Mouse (Mus musculus): ENCODE data around the gene Ackr1. TPM values are rescaled to one million over a fixed set of nuclear protein-coding genes. Genes with fewer than 3 reads are reported as not detected.

The Ackr1 gene
- polyA plus RNA-seq, 1 experiment from 2014 or later: 21.8 TPM

GRCm38 (mm10) chr1:173369611-173370010, 36.1 kb upstream of the Ackr1 start:
- Histone ChIP-seq H3K9me3 (ENCODE audit: low read length) (no peaks in the 10 kb centered on the region), H3K4me3 (ENCODE audit: low read depth, low read length) (no peak overlapping the region), H3K27me3 (ENCODE audit: insufficient read depth, low read length) (peaks cover 46% of the 10 kb centered on the region), H3K4me2 (ENCODE audit: low read depth, low read length) (no peak overlapping the region), H3K27ac (ENCODE audit: low read depth) (no peak overlapping the region), H3K9ac (replicated peaks) (no peak overlapping the region), H3K36me3 (replicated peaks; ENCODE audit: insufficient read depth, low read length) (no peaks in the 10 kb centered on the region), H3K4me1 (ENCODE audit: insufficient read depth) (peaks cover 6% of the 10 kb centered on the region; the same call in 1 of the 2 replicates)
- TF ChIP-seq EP300 (IDR thresholded peaks at IDR 0.05; ENCODE audit: low read depth): no peak
- TF ChIP-seq CTCF (IDR thresholded peaks at IDR 0.05; ENCODE audit: low read depth): no peak
- no peak for ATAC-seq
- WGBS (ENCODE audit: insufficient replicate concordance): 67% methylated on average over 2 of the region's 2 CpGs
- DNase-seq: no peak

- Histone ChIP-seq H3K4me1 (ENCODE audit: insufficient read depth) (peaks cover 6% of the 10 kb centered on the region; the same call in 1 of the 2 replicates), H3K27ac (ENCODE audit: low read depth) (no peak within 1 kb of the TSS), H3K27me3 (ENCODE audit: insufficient read depth, low read length) (peaks cover 46% of the 10 kb centered on the region), H3K9me3 (ENCODE audit: low read length) (no peaks in the 10 kb centered on the region), H3K4me2 (ENCODE audit: low read depth, low read length) (peak within 1 kb of the TSS; percentile 35), H3K36me3 (replicated peaks; ENCODE audit: insufficient read depth, low read length) (no peaks in the 10 kb centered on the region), H3K4me3 (ENCODE audit: low read depth, low read length) (peak within 1 kb of the TSS; percentile 32), H3K9ac (replicated peaks) (no peak within 1 kb of the TSS)
- TF ChIP-seq CTCF (IDR thresholded peaks at IDR 0.05; ENCODE audit: low read depth) (no peak), EP300 (IDR thresholded peaks at IDR 0.05; ENCODE audit: low read depth) (no peak)
- 4% methylated on average over 35 of the region's 46 CpGs for WGBS (ENCODE audit: insufficient replicate concordance)
- no peak for DNase-seq
- no peak; the same call in 1 of the 2 replicates for ATAC-seq
Measured at GRCm38 (mm10) chr1:173367356-173368046, 34.0 kb upstream of the Ackr1 start, which contains the start of gene Cadm3. Gene Cadm3, minus strand, starts transcription at chr1:173367695.

- WGBS (ENCODE audit: insufficient replicate concordance): 2% methylated on average over 31 of the region's 31 CpGs
- no peak for DNase-seq
- H3K36me3 ChIP-seq (replicated peaks; ENCODE audit: insufficient read depth, low read length): no peaks in the 10 kb centered on the region
- H3K9me3 ChIP-seq (ENCODE audit: low read length): no peaks in the 10 kb centered on the region
- peaks cover 6% of the 10 kb centered on the region; the same call in 1 of the 2 replicates for H3K4me1 ChIP-seq (ENCODE audit: insufficient read depth)
- TF ChIP-seq EP300 (IDR thresholded peaks at IDR 0.05; ENCODE audit: low read depth): no peak
- no peak for TF ChIP-seq CTCF (IDR thresholded peaks at IDR 0.05; ENCODE audit: low read depth)
- peaks cover 46% of the 10 kb centered on the region for H3K27me3 ChIP-seq (ENCODE audit: insufficient read depth, low read length)
- no peak for ATAC-seq
- H3K27ac ChIP-seq (ENCODE audit: low read depth): no peak overlapping the region
- peak overlapping the region; percentile 32 for H3K4me3 ChIP-seq (ENCODE audit: low read depth, low read length)
- peak overlapping the region; percentile 35 for H3K4me2 ChIP-seq (ENCODE audit: low read depth, low read length)
- no peak overlapping the region for H3K9ac ChIP-seq (replicated peaks)
Measured at GRCm38 (mm10) chr1:173366701-173367355, 33.3 kb upstream of the Ackr1 start.

- Histone ChIP-seq H3K4me2 (ENCODE audit: low read depth, low read length) (no peak overlapping the region), H3K4me1 (ENCODE audit: insufficient read depth) (peaks cover 6% of the 10 kb centered on the region; the same call in 1 of the 2 replicates), H3K9ac (replicated peaks) (no peak overlapping the region), H3K27ac (ENCODE audit: low read depth) (no peak overlapping the region), H3K36me3 (replicated peaks; ENCODE audit: insufficient read depth, low read length) (no peaks in the 10 kb centered on the region), H3K9me3 (ENCODE audit: low read length) (no peaks in the 10 kb centered on the region), H3K27me3 (ENCODE audit: insufficient read depth, low read length) (peaks cover 46% of the 10 kb centered on the region), H3K4me3 (ENCODE audit: low read depth, low read length) (no peak overlapping the region)
- TF ChIP-seq EP300 (IDR thresholded peaks at IDR 0.05; ENCODE audit: low read depth): no peak
- TF ChIP-seq CTCF (IDR thresholded peaks at IDR 0.05; ENCODE audit: low read depth): no peak
- DNase-seq (no peak), ATAC-seq (peak; percentile 23)
- WGBS (ENCODE audit: insufficient replicate concordance): 1% methylated on average over 13 of the region's 13 CpGs
Measured at GRCm38 (mm10) chr1:173365970-173366409, 32.4 kb upstream of the Ackr1 start.

GRCm38 (mm10) chr1:173364125-173364800, 30.7 kb upstream of the Ackr1 start:
- no peak for TF ChIP-seq EP300 (IDR thresholded peaks at IDR 0.05; ENCODE audit: low read depth)
- TF ChIP-seq CTCF (IDR thresholded peaks at IDR 0.05; ENCODE audit: low read depth): no peak
- DNase-seq (no peak), ATAC-seq (no peak)
- Histone ChIP-seq H3K36me3 (replicated peaks; ENCODE audit: insufficient read depth, low read length) (no peaks in the 10 kb centered on the region), H3K4me1 (ENCODE audit: insufficient read depth) (peaks cover 6% of the 10 kb centered on the region; the same call in 1 of the 2 replicates), H3K27me3 (ENCODE audit: insufficient read depth, low read length) (peaks cover 40% of the 10 kb centered on the region), H3K4me3 (ENCODE audit: low read depth, low read length) (no peak overlapping the region), H3K4me2 (ENCODE audit: low read depth, low read length) (no peak overlapping the region), H3K27ac (ENCODE audit: low read depth) (no peak overlapping the region), H3K9me3 (ENCODE audit: low read length) (no peaks in the 10 kb centered on the region), H3K9ac (replicated peaks) (no peak overlapping the region)
- 69% methylated on average over 4 of the region's 4 CpGs for WGBS (ENCODE audit: insufficient replicate concordance)

GRCm38 (mm10) chr1:173363436-173363835, 29.9 kb upstream of the Ackr1 start:
- H3K27me3 ChIP-seq (ENCODE audit: insufficient read depth, low read length): peaks cover 34% of the 10 kb centered on the region
- 85% methylated on average over 2 of the region's 2 CpGs for WGBS (ENCODE audit: insufficient replicate concordance)
- TF ChIP-seq CTCF (IDR thresholded peaks at IDR 0.05; ENCODE audit: low read depth) (no peak), EP300 (IDR thresholded peaks at IDR 0.05; ENCODE audit: low read depth) (no peak)
- no peak overlapping the region for H3K4me2 ChIP-seq (ENCODE audit: low read depth, low read length)
- H3K36me3 ChIP-seq (replicated peaks; ENCODE audit: insufficient read depth, low read length): no peaks in the 10 kb centered on the region
- no peaks in the 10 kb centered on the region for H3K9me3 ChIP-seq (ENCODE audit: low read length)
- H3K4me1 ChIP-seq (ENCODE audit: insufficient read depth): peaks cover 6% of the 10 kb centered on the region; the same call in 1 of the 2 replicates
- H3K4me3 ChIP-seq (ENCODE audit: low read depth, low read length): no peak overlapping the region
- H3K9ac ChIP-seq (replicated peaks): no peak overlapping the region
- ATAC-seq (no peak), DNase-seq (no peak)
- no peak overlapping the region for H3K27ac ChIP-seq (ENCODE audit: low read depth)

Measured in liver, postnatal 0 days (tissue).